Mouse (Mus musculus) left cerebral cortex, adult 8-10 months (tissue): ENCODE data around the gene Kif3c. TPM values are rescaled to one million over a fixed set of nuclear protein-coding genes. Genes with fewer than 3 reads are reported as not detected.

Experiments
- DNase-seq, 2 experiments: peaks; one replicate each; pipeline ENCODE4 v3.0.0; 2022; ENCODE audit warnings: low spot score in 2 of 2
- total RNA-seq, 4 experiments: library from RNA; stranded (reverse); gene quantifications; 2 replicates each; pipeline ENCODE4 v1.2.4; 2022

Kif3c gene
- total RNA-seq, 4 experiments from 2014 or later: 164 to 176 (median 165) TPM

GRCm38 (mm10) chr12:3424179-3424578 lies 59.2 kb downstream of the Kif3c start:
- no peak for DNase-seq

GRCm38 (mm10) chr12:3425375-3426341 lies 60.7 kb downstream of the Kif3c start:
- DNase-seq: no peak

GRCm38 (mm10) chr12:3426530-3427034 lies 61.6 kb downstream of the Kif3c start, which contains the start of gene Asxl2:
Gene Asxl2, plus strand, starts transcription at chr12:3426857.
- DNase-seq: peak; percentile 91 to 99

GRCm38 (mm10) chr12:3427067-3427889 lies 62.3 kb downstream of the Kif3c start:
- peak; percentile 59 to 69 for DNase-seq

DNA sequence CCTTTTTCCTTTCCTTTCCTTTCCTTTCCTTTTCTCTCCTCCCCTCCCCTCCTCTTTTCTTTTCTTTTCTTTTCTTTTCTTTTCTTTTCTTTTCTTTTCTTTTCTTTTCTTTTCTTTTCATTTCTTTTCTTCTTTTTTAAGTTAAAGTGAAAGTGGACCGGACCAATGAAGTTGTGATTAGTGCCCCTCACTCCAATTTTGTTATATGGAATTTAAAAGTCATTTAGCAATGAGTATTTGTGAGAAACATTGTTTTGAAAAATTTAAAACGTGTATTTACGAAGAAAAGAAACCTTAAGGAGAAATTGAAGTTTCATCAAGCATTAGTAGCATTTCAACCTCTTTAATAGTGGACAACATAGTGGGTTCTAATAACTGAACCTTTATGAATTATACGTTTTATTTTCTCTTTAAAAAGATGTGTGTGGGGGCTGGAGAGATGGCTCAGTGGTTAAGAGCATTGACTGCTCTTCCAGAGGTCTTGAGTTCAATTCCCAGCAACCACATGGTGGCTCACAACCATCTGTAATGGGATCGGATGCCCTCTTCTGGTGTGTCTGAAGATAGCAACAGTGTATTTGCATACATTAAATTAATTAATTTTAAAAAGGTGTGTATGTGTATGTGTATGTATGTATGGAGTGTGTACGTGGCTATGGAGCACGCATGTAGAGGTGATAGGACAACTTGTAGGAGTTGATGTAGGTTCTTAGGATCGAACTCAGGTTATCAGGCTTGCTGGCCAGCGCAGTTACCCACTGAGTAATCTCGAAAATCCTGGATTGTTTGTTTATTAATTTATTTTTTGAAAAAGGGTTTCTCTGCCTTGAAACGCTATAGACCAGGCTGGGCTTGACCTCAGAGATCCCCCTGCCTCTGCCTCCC lies 63.2 kb downstream of the Kif3c start:
- DNase-seq: no peak

- no peak for DNase-seq
Observed at GRCm38 (mm10) chr12:3429681-3430442, 64.9 kb downstream of the Kif3c start.

GRCm38 (mm10) chr12:3430443-3430753 lies 65.5 kb downstream of the Kif3c start:
- DNase-seq: no peak

DNA sequence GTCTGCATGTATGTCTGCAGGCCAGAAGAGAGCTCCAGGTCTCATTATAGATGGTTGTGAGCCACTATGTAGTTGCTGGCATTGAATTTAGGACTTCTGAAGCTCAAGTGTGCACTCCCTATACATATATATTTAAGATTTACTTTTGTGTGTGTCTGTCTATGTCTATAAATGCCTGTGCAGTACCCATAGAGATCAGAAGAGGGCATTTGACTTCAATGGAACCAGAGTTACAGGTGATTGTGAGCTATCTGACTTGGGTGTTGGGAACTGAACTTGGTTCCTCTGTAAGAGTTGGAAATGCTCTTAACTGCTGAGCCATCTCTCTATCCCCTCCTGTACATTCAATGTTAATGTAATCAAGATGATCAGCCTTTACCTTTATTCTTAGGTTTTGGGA lies 66.1 kb downstream of the Kif3c start:
- no peak for DNase-seq

DNA sequence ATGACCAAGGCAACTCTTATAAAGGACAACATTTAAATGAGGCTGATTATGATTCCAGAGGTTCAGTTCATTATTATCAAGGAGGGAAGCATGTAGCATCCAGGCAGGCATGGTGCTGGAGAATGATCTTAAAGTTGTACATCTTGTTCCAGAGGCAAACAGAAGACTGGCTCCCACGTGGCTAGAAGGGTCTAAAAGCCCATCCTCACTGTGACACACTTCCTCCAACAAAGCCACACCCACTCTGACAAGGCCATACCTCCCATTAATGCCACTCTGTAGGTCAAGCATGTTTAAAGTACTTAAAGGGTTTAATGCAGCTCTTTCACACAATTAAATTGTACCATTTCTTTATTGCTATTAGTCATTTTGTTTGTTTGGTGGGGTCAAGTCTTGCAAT lies 68.8 kb downstream of the Kif3c start:
- DNase-seq: no peak

- DNase-seq: no peak
Observed at GRCm38 (mm10) chr12:3436446-3436845, 71.5 kb downstream of the Kif3c start.

DNA sequence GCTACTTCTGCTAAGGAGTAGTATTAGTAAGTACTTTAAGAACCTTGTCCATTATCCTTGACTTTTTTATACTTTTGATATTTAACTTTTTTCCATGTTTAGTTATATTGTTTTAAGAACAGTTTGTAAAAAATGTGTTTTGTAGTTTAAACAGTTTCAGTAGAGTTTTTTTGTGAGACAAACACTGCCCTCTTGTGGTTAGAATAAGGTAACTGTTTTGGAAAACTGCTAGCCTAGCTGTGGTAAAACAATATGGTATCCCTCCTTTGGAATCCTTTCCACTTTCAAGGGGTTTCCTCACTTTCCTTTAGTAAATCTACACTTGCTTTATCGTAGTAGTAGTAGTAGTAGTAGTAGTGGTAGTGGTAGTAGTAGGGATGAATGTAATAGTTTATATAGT lies 72.9 kb downstream of the Kif3c start:
- no peak for DNase-seq

GRCm38 (mm10) chr12:3440916-3441315 lies 76.0 kb downstream of the Kif3c start:
- no peak for DNase-seq

DNA sequence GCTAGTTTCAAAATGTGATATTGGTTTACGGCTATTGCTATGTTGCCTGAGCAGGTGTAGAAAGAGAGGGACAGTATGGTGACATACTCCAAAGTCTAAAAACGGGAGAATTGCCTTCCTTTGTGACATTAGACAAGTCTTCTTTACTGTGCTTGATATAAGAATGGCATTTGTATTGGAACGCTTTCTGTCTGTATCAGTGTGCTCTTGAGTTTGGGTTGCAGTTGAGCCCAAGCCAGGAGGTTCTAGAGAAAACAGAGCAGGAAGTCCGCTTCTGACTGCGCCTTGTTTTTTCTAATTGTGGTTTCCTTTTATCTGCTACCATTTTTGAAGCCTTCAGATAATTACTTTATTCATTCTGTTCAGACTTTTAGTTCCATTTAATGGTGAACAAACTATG lies 76.4 kb downstream of the Kif3c start:
- no peak for DNase-seq

DNA sequence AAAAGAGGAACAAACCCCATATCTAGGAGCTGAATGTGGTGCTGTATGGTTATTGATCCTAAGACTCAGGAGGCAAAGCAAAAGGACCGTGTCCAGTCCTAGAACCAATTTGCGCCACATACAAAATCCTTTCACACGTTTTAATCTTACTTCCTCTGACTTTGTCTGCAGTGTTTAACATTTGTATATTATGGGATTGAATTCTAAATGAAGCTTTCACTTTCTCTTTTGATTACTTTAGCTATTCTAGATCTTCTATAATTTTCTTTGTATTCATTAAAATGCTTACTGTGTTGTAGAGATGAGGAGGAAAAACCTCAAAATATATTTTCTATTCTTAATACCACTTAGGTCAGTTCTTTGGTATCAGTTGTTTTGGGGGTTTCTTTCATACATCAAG lies 88.6 kb downstream of the Kif3c start:
- no peak for DNase-seq

Other genes with a start within 250 kb of the Kif3c start
- gene Rab10, start 55.2 kb upstream of the Kif3c start, total RNA-seq: 100 to 1,000 TPM; 125 to 138 (median 131) TPM
- 10 to 100 TPM; 32.7 to 36.9 (median 34.3) TPM for gene Asxl2, start 61.7 kb downstream of the Kif3c start, total RNA-seq
- 100 to 1,000 TPM; 117 to 137 (median 128) TPM for gene Dtnb, start 207.2 kb downstream of the Kif3c start, total RNA-seq